Mouse (Mus musculus): ENCODE measurements around the gene Bco1. TPM values are rescaled to one million over a fixed set of nuclear protein-coding genes. Genes with fewer than 3 reads are reported as not detected.

The Bco1 gene
- polyA plus RNA-seq, 1 experiment from 2014 or later, result 0.45 TPM

DNA sequence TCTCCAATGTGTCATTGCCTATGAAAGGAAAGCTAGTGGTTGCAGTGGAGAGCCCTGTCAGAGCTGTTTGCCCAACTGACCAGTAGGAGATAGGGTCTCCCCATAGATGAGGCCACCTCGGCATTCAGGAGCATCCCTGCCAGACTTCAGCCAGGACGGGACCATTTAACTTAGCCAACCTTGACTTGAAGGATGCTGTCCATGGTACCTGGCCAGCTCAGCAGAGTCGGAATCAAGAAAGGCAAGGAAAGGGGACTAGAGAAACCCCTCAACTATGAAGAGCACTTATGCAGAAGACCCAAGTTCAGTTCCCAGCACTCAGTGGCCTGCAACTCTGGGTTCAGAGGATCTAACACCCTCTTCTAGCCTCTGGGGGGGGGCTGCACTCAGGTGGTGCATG, 78.0 kb downstream of the Bco1 start:
- H3K9me3 ChIP-seq (ENCODE audit: low read length), result no peaks in the 10 kb centered on the region
- WGBS, result 61% methylated on average over 3 of the region's 3 CpGs

GRCm38 (mm10) chr8:117174536-117174935, 78.9 kb downstream of the Bco1 start:
- no peaks in the 10 kb centered on the region for H3K27me3 ChIP-seq (ENCODE audit: insufficient read depth, low read length)
- no peak overlapping the region for H3K4me3 ChIP-seq (ENCODE audit: low read length)
- no peak for ATAC-seq (ENCODE audit: low FRiP score, low TSS enrichment)
- WGBS, result 96% methylated on average over 5 of the region's 5 CpGs
- no peak overlapping the region for H3K27ac ChIP-seq (ENCODE audit: low read length)
- H3K9me3 ChIP-seq (ENCODE audit: low read length), result no peaks in the 10 kb centered on the region
- no peak overlapping the region for H3K9ac ChIP-seq (replicated peaks; ENCODE audit: low read length)
- H3K4me2 ChIP-seq (replicated peaks; ENCODE audit: low read depth, low read length), result no peak overlapping the region
- H3K4me1 ChIP-seq (ENCODE audit: insufficient read depth, low read length), result 0 out of 2 replicates have a peak, but pooled peaks cover 8% of the 10 kb centered on the region
- no peaks in the 10 kb centered on the region for H3K36me3 ChIP-seq (ENCODE audit: insufficient read depth, low read length)

More for the DNA sequence above, 78.0 kb downstream of the Bco1 start:
- no peak overlapping the region for H3K4me3 ChIP-seq (ENCODE audit: low read length)
- no peaks in the 10 kb centered on the region for H3K36me3 ChIP-seq (ENCODE audit: insufficient read depth, low read length)
- no peak for ATAC-seq (ENCODE audit: low FRiP score, low TSS enrichment)
- no peaks in the 10 kb centered on the region for H3K27me3 ChIP-seq (ENCODE audit: insufficient read depth, low read length)
- no peak overlapping the region for H3K4me2 ChIP-seq (replicated peaks; ENCODE audit: low read depth, low read length)
- H3K27ac ChIP-seq (ENCODE audit: low read length), result no peak overlapping the region
- 0 out of 2 replicates have a peak, but pooled peaks cover 8% of the 10 kb centered on the region for H3K4me1 ChIP-seq (ENCODE audit: insufficient read depth, low read length)
- H3K9ac ChIP-seq (replicated peaks; ENCODE audit: low read length), result no peak overlapping the region

DNA sequence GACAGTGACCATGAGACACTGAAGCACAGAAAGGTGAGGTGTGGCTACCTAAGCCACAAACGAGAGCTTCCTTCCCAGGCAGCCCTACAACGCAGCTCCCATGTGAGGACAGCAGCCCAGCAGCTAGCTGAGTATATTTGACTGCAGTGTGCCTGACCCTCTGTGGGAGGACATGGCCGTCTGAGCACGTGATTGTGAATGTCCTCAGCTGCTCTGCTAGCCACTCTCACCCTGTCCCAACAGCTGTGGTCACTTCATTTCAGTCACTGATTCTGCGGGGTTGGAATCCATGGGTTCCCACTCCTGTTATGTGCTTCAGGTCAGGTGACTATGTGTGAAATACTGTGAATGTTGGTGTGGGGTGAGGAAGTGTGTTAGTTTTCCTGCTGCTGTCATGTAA, 80.7 kb downstream of the Bco1 start:
- H3K9ac ChIP-seq (replicated peaks; ENCODE audit: low read length), result no peak overlapping the region
- peak; percentile 44; the same call in 1 of the 2 replicates for ATAC-seq (ENCODE audit: low FRiP score, low TSS enrichment)
- H3K27me3 ChIP-seq (ENCODE audit: insufficient read depth, low read length), result no peaks in the 10 kb centered on the region
- H3K36me3 ChIP-seq (ENCODE audit: insufficient read depth, low read length), result no peaks in the 10 kb centered on the region
- 0 out of 2 replicates have a peak, but pooled peaks cover 8% of the 10 kb centered on the region for H3K4me1 ChIP-seq (ENCODE audit: insufficient read depth, low read length)
- 30% methylated on average over 5 of the region's 5 CpGs for WGBS
- no peaks in the 10 kb centered on the region for H3K9me3 ChIP-seq (ENCODE audit: low read length)
- H3K4me2 ChIP-seq (replicated peaks; ENCODE audit: low read depth, low read length), result no peak overlapping the region
- H3K4me3 ChIP-seq (ENCODE audit: low read length), result no peak overlapping the region
- H3K27ac ChIP-seq (ENCODE audit: low read length), result no peak overlapping the region

DNA sequence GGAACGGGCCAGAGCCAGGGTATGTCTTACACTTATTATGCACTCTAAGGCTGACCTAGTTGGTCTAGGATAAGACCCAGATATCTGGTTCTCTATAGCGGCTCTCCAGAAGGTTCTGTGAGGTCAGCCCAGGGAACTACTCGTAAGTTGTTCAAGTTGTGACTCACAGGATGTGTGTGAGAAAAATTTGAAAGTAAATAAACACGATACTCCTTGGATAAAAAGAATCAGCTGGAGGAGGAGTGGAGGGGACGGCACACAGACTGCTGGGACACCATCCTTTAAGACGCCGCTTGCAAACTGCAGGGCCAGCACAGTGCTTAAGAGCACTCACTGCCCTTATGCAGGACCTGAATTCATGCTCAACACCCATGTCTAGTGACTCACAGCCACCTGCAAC, 81.6 kb downstream of the Bco1 start:
- ATAC-seq (ENCODE audit: low FRiP score, low TSS enrichment), result no peak
- no peaks in the 10 kb centered on the region for H3K9me3 ChIP-seq (ENCODE audit: low read length)
- no peak overlapping the region for H3K4me2 ChIP-seq (replicated peaks; ENCODE audit: low read depth, low read length)
- WGBS, result 62% methylated on average over 7 of the region's 7 CpGs
- H3K9ac ChIP-seq (replicated peaks; ENCODE audit: low read length), result no peak overlapping the region
- no peaks in the 10 kb centered on the region for H3K27me3 ChIP-seq (ENCODE audit: insufficient read depth, low read length)
- H3K27ac ChIP-seq (ENCODE audit: low read length), result no peak overlapping the region
- no peak overlapping the region for H3K4me3 ChIP-seq (ENCODE audit: low read length)
- H3K4me1 ChIP-seq (ENCODE audit: insufficient read depth, low read length), result 0 out of 2 replicates have a peak, but pooled peaks cover 8% of the 10 kb centered on the region
- no peaks in the 10 kb centered on the region for H3K36me3 ChIP-seq (ENCODE audit: insufficient read depth, low read length)

GRCm38 (mm10) chr8:117178039-117178438, 82.4 kb downstream of the Bco1 start:
- no peaks in the 10 kb centered on the region for H3K36me3 ChIP-seq (ENCODE audit: insufficient read depth, low read length)
- WGBS, result 77% methylated on average over 2 of the region's 2 CpGs
- no peaks in the 10 kb centered on the region for H3K9me3 ChIP-seq (ENCODE audit: low read length)
- ATAC-seq (ENCODE audit: low FRiP score, low TSS enrichment), result no peak
- no peak overlapping the region for H3K27ac ChIP-seq (ENCODE audit: low read length)
- 0 out of 2 replicates have a peak, but pooled peaks cover 3% of the 10 kb centered on the region for H3K4me1 ChIP-seq (ENCODE audit: insufficient read depth, low read length)
- H3K27me3 ChIP-seq (ENCODE audit: insufficient read depth, low read length), result no peaks in the 10 kb centered on the region
- no peak overlapping the region for H3K4me2 ChIP-seq (replicated peaks; ENCODE audit: low read depth, low read length)
- H3K4me3 ChIP-seq (ENCODE audit: low read length), result no peak overlapping the region
- H3K9ac ChIP-seq (replicated peaks; ENCODE audit: low read length), result no peak overlapping the region

DNA sequence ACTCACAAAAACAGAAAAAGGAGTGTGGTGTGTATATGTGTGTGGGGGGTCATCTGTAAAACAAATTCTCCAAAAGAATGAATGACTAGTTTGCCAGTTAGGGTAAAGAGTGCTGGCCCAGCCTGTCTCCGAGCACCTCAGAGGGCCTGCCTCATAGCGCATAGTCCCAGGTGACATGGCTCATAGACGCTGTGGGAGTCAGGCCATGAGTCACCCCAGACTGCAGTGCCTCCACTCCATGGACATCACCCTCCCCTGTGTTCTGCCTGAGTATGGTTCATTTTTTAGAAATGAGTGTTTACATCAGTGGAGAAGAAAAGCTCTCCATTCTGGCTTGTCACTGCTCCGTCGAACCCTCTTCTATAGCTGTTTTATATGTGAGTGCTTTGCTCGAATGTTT, 83.0 kb downstream of the Bco1 start:
- no peak for ATAC-seq (ENCODE audit: low FRiP score, low TSS enrichment)
- WGBS, result 82% methylated on average over 6 of the region's 6 CpGs

GRCm38 (mm10) chr8:117182746-117183145, 87.1 kb downstream of the Bco1 start:
- Histone ChIP-seq H3K9me3 (ENCODE audit: low read length) (no peaks in the 10 kb centered on the region), H3K36me3 (ENCODE audit: insufficient read depth, low read length) (peaks cover 12% of the 10 kb centered on the region), H3K4me3 (ENCODE audit: low read length) (no peak overlapping the region), H3K4me2 (replicated peaks; ENCODE audit: low read depth, low read length) (no peak overlapping the region), H3K27me3 (ENCODE audit: insufficient read depth, low read length) (no peaks in the 10 kb centered on the region), H3K4me1 (ENCODE audit: insufficient read depth, low read length) (no peaks in the 10 kb centered on the region), H3K9ac (replicated peaks; ENCODE audit: low read length) (no peak overlapping the region), H3K27ac (ENCODE audit: low read length) (no peak overlapping the region)
- no peak for ATAC-seq (ENCODE audit: low FRiP score, low TSS enrichment)
- WGBS, result over 99% methylated on average over 4 of the region's 4 CpGs

More for the DNA sequence above, 83.0 kb downstream of the Bco1 start:
- no peak overlapping the region for H3K27ac ChIP-seq (ENCODE audit: low read length)
- H3K27me3 ChIP-seq (ENCODE audit: insufficient read depth, low read length), result no peaks in the 10 kb centered on the region
- 0 out of 2 replicates have a peak, but pooled peaks cover 3% of the 10 kb centered on the region for H3K4me1 ChIP-seq (ENCODE audit: insufficient read depth, low read length)
- H3K9ac ChIP-seq (replicated peaks; ENCODE audit: low read length), result no peak overlapping the region
- H3K4me3 ChIP-seq (ENCODE audit: low read length), result no peak overlapping the region
- no peaks in the 10 kb centered on the region for H3K9me3 ChIP-seq (ENCODE audit: low read length)
- no peak overlapping the region for H3K4me2 ChIP-seq (replicated peaks; ENCODE audit: low read depth, low read length)
- no peaks in the 10 kb centered on the region for H3K36me3 ChIP-seq (ENCODE audit: insufficient read depth, low read length)

Other genes with a start within 250 kb of the Bco1 start
- 79.4 and 89.3 TPM in 2 replicates for gene Cmc2, start 174.4 kb upstream of the Bco1 start, polyA plus RNA-seq (2015; fragmentation: Nextera tagmentation; extraction: Ambion mirVana)
- 45.5 and 46.3 TPM in 2 replicates for gene Cenpn, start 174.1 kb upstream of the Bco1 start, polyA plus RNA-seq (2015; fragmentation: Nextera tagmentation; extraction: Ambion mirVana)
- 12.0 and 12.9 TPM in 2 replicates for gene Atmin, start 152.5 kb upstream of the Bco1 start, polyA plus RNA-seq (2015; fragmentation: Nextera tagmentation; extraction: Ambion mirVana)
- 2.6 and 2.7 TPM in 2 replicates for gene 1700030J22Rik, start 116.9 kb upstream of the Bco1 start, polyA plus RNA-seq (2015; fragmentation: Nextera tagmentation; extraction: Ambion mirVana)
- 191 and 203 TPM in 2 replicates for gene Gcsh, start 102.3 kb upstream of the Bco1 start, polyA plus RNA-seq (2015; fragmentation: Nextera tagmentation; extraction: Ambion mirVana)
- 0.04 and 0.14 TPM in 2 replicates for gene Pkd1l2, start 13.4 kb upstream of the Bco1 start, polyA plus RNA-seq (2015; fragmentation: Nextera tagmentation; extraction: Ambion mirVana)
- 1.6 and 1.8 TPM in 2 replicates for gene Gan, start 62.3 kb downstream of the Bco1 start, polyA plus RNA-seq (2015; fragmentation: Nextera tagmentation; extraction: Ambion mirVana)
- 20.4 and 21.0 TPM in 2 replicates for gene Cmip, start 161.2 kb downstream of the Bco1 start, polyA plus RNA-seq (2015; fragmentation: Nextera tagmentation; extraction: Ambion mirVana)